Mouse (Mus musculus): ENCODE results near the gene Bpnt1. TPM values are rescaled to one million over a fixed set of nuclear protein-coding genes. Genes with fewer than 3 reads are reported as not detected.
A peak's percentile ranks its signal among the peaks of the same experiment; 100 is the strongest.

Gene Bpnt1
- polyA plus RNA-seq, 1 experiment from 2014 or later, result 108 TPM

DNA sequence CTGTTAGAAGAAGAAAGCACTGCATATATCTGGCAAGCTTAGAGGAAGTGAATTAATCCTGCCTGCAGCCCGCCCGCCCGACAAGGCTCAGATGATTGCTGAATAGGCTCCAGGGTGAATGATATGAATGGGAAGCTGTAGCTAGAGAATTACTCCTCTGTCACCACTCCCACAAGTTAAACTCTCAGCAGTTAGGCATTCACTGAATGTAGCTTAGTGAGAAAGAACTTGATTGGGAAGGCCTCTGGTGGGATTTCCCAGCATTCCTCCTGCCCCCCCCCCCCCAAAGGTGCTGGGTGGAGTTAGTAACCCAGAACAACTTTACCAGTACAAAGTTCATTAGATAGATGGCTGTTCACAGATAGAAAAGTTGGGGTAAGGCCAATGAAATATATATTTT is 4.6 kb downstream of the Bpnt1 start:
- H3K9me3 ChIP-seq (replicated peaks; ENCODE audit: low read length), result no peaks in the 10 kb centered on the region
- no peak overlapping the region for H3K27ac ChIP-seq
- 57% methylated on average over 3 of the region's 3 CpGs for WGBS
- H3K9ac ChIP-seq (ENCODE audit: low read depth, low read length), result no peak overlapping the region
- peaks cover 13% of the 10 kb centered on the region for H3K36me3 ChIP-seq (ENCODE audit: insufficient read depth, low read length)
- TF ChIP-seq CTCF (IDR thresholded peaks at IDR 0.05; ENCODE audit: low read depth), result no peak
- no peak overlapping the region for H3K4me3 ChIP-seq (replicated peaks; ENCODE audit: low read depth, low read length)
- no peaks in the 10 kb centered on the region for H3K27me3 ChIP-seq (ENCODE audit: insufficient read depth, low read length)
- ATAC-seq (replicated peaks; ENCODE audit: low FRiP score, low read depth) (no peak), DNase-seq (ENCODE audit: low spot score) (peak; percentile 12)
- peaks cover 10% of the 10 kb centered on the region; the same call in 1 of the 2 replicates for H3K4me1 ChIP-seq (replicated peaks; ENCODE audit: insufficient read depth, low read length)
- no peak overlapping the region for H3K4me2 ChIP-seq (ENCODE audit: low read length)

DNA sequence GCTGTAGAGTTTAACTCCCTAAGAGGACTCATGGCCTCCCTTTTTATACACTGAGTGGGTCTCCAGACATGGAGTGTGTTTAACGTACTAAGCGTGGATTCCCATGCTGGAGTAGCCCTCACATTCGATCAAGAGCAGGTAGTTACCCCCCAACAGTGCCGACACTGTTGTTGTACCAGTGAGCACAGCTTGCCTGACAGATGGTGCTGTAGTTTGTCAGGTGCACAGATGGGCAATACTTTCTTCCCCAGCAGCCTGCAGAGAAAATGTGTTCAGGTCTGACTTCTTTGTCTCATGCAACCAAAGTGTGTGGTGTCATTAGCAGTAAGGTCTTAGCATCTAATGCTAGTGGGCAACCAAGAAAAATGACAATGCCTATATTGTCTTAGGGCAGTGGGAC is 10.5 kb downstream of the Bpnt1 start:
- H3K27me3 ChIP-seq (ENCODE audit: insufficient read depth, low read length), result no peaks in the 10 kb centered on the region
- H3K36me3 ChIP-seq (ENCODE audit: insufficient read depth, low read length), result peaks cover 51% of the 10 kb centered on the region
- H3K4me1 ChIP-seq (replicated peaks; ENCODE audit: insufficient read depth, low read length), result no peaks in the 10 kb centered on the region
- 96% methylated on average over 4 of the region's 4 CpGs for WGBS
- ATAC-seq (replicated peaks; ENCODE audit: low FRiP score, low read depth) (no peak), DNase-seq (ENCODE audit: low spot score) (no peak)
- no peak overlapping the region for H3K27ac ChIP-seq
- no peak overlapping the region for H3K4me2 ChIP-seq (ENCODE audit: low read length)
- no peak overlapping the region for H3K9ac ChIP-seq (ENCODE audit: low read depth, low read length)
- H3K4me3 ChIP-seq (replicated peaks; ENCODE audit: low read depth, low read length), result no peak overlapping the region
- H3K9me3 ChIP-seq (replicated peaks; ENCODE audit: low read length), result no peaks in the 10 kb centered on the region
- TF ChIP-seq CTCF (IDR thresholded peaks at IDR 0.05; ENCODE audit: low read depth), result no peak

DNA sequence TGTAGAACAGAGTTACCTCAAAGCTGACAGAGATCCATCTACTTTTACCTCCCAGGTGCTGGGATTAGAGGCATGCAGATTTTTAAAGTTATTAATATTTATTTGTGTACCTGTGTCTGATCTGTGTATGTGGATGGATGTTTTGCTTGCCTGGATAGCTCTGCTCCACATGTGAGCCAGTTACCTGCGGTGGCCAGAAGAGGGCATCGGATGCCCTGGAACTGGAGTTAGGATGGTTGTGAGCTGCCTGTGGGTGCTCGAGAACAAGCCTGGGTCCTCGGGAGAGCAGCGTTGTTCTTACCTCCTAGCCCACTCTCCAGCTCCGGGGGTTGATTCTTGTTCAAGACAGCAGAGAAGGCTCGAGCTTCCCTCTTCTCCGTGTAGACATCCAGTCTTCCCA is 11.5 kb downstream of the Bpnt1 start:
- Histone ChIP-seq H3K36me3 (ENCODE audit: insufficient read depth, low read length) (peaks cover 55% of the 10 kb centered on the region), H3K4me3 (replicated peaks; ENCODE audit: low read depth, low read length) (no peak overlapping the region), H3K27me3 (ENCODE audit: insufficient read depth, low read length) (no peaks in the 10 kb centered on the region), H3K9me3 (replicated peaks; ENCODE audit: low read length) (no peaks in the 10 kb centered on the region), H3K9ac (ENCODE audit: low read depth, low read length) (no peak overlapping the region), H3K27ac (no peak overlapping the region), H3K4me1 (replicated peaks; ENCODE audit: insufficient read depth, low read length) (no peaks in the 10 kb centered on the region), H3K4me2 (ENCODE audit: low read length) (no peak overlapping the region)
- TF ChIP-seq CTCF (IDR thresholded peaks at IDR 0.05; ENCODE audit: low read depth), result peak; percentile 43; the same call in 1 of the 2 replicates
- 87% methylated on average over 8 of the region's 8 CpGs for WGBS
- DNase-seq (ENCODE audit: low spot score) (no peak), ATAC-seq (replicated peaks; ENCODE audit: low FRiP score, low read depth) (no peak)

DNA sequence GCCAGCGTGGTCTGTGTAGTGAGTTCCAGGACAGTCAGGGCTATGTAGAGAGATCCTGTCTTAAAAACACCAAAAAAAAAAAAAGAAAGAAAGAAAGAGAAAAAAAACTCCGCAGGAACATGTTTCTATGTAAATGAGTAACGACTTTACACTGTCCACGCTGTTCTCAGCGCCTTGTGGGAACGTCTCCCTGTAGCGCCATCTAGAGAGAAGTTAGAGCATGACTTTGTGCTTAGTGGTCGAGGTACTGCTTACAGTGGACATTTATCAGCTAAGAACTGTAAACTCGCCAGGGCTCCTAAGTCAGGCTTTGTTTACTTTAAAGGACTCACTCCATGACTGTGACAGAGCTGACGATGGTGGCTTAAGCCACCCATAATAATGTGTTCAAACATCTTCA is 14.2 kb downstream of the Bpnt1 start:
- Histone ChIP-seq H3K36me3 (ENCODE audit: insufficient read depth, low read length) (peaks cover 60% of the 10 kb centered on the region), H3K27ac (no peak overlapping the region), H3K4me1 (replicated peaks; ENCODE audit: insufficient read depth, low read length) (no peaks in the 10 kb centered on the region), H3K4me3 (replicated peaks; ENCODE audit: low read depth, low read length) (no peak overlapping the region), H3K9ac (ENCODE audit: low read depth, low read length) (no peak overlapping the region), H3K9me3 (replicated peaks; ENCODE audit: low read length) (no peaks in the 10 kb centered on the region), H3K27me3 (ENCODE audit: insufficient read depth, low read length) (no peaks in the 10 kb centered on the region), H3K4me2 (ENCODE audit: low read length) (no peak overlapping the region)
- TF ChIP-seq CTCF (IDR thresholded peaks at IDR 0.05; ENCODE audit: low read depth), result peak; percentile 43
- WGBS, result 72% methylated on average over 10 of the region's 10 CpGs
- peak; percentile 23 for DNase-seq (ENCODE audit: low spot score)
- no peak for ATAC-seq (replicated peaks; ENCODE audit: low FRiP score, low read depth)

DNA sequence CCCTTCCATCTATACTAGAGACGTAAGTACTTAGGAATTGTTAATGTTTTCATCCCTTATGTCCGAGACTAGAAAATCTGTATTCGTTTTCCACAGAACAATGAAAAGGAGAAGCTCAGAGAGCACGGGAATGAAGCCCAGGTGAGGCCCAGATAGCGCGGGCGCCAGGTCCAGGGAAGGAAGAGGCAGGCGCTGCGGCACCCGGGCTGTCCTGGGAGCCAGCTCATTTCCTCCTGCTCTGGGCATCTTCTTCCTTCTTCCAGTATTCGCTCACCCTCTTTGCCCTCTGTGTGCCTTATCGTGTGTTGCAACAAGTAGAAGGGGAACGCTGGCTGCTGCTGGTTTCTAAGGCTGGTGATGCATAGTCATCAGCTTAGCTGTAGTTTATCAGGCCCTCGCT is 17.8 kb downstream of the Bpnt1 start:
- Histone ChIP-seq H3K36me3 (ENCODE audit: insufficient read depth, low read length) (peaks cover 53% of the 10 kb centered on the region), H3K27me3 (ENCODE audit: insufficient read depth, low read length) (no peaks in the 10 kb centered on the region), H3K9ac (ENCODE audit: low read depth, low read length) (no peak overlapping the region), H3K4me1 (replicated peaks; ENCODE audit: insufficient read depth, low read length) (no peaks in the 10 kb centered on the region), H3K4me3 (replicated peaks; ENCODE audit: low read depth, low read length) (no peak overlapping the region), H3K9me3 (replicated peaks; ENCODE audit: low read length) (no peaks in the 10 kb centered on the region), H3K4me2 (ENCODE audit: low read length) (no peak overlapping the region), H3K27ac (no peak overlapping the region)
- no peak for DNase-seq (ENCODE audit: low spot score)
- 92% methylated on average over 14 of the region's 14 CpGs for WGBS
- ATAC-seq (replicated peaks; ENCODE audit: low FRiP score, low read depth), result no peak
- no peak for TF ChIP-seq CTCF (IDR thresholded peaks at IDR 0.05; ENCODE audit: low read depth)

DNA sequence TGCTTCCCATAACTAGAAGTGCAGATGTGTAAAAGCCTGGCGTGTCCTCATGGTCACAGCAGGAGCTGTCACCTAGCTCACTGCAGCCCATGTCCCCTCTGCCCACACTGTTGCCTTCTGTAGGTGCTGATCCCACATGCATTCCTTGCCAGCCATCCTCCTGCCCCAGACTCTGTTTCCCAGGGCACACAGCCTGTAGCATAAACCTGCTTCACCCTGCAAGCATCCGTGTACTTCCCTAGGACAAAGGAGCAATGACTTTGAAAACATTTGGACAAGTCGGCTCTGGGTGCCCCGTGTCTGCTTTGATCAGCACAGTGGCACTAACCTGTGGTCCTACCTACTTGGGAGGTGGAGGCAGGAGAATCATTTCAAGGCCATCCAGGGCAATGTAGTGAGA is 18.7 kb downstream of the Bpnt1 start:
- H3K36me3 ChIP-seq (ENCODE audit: insufficient read depth, low read length), result peaks cover 49% of the 10 kb centered on the region
- ATAC-seq (replicated peaks; ENCODE audit: low FRiP score, low read depth) (no peak), DNase-seq (ENCODE audit: low spot score) (no peak)
- no peak overlapping the region for H3K4me3 ChIP-seq (replicated peaks; ENCODE audit: low read depth, low read length)
- H3K4me2 ChIP-seq (ENCODE audit: low read length), result no peak overlapping the region
- H3K9ac ChIP-seq (ENCODE audit: low read depth, low read length), result no peak overlapping the region
- no peaks in the 10 kb centered on the region for H3K4me1 ChIP-seq (replicated peaks; ENCODE audit: insufficient read depth, low read length)
- 94% methylated on average over 4 of the region's 4 CpGs for WGBS
- no peak for TF ChIP-seq CTCF (IDR thresholded peaks at IDR 0.05; ENCODE audit: low read depth)
- no peak overlapping the region for H3K27ac ChIP-seq
- H3K27me3 ChIP-seq (ENCODE audit: insufficient read depth, low read length), result no peaks in the 10 kb centered on the region
- H3K9me3 ChIP-seq (replicated peaks; ENCODE audit: low read length), result no peaks in the 10 kb centered on the region

DNA sequence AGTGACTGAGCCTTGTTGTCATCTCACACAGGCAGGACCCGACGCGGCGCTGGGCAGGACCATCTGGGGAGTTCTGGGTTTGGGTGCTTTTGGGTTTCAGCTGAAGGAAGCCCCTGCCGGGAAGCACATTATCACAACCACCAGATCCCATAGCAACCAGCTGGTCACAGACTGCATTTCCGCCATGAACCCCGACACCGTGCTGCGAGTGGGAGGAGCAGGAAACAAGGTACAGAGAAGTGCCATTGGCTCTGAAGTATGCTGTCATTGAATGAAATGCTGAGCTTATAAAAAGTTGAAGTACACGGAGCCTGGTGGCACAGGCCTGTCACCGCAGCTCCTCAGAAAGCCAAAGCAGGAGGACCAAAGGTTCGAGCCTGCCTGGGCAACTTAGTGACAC is 20.2 kb downstream of the Bpnt1 start:
- H3K9ac ChIP-seq (ENCODE audit: low read depth, low read length), result no peak overlapping the region
- H3K36me3 ChIP-seq (ENCODE audit: insufficient read depth, low read length), result peaks cover 47% of the 10 kb centered on the region
- TF ChIP-seq CTCF (IDR thresholded peaks at IDR 0.05; ENCODE audit: low read depth), result no peak
- WGBS, result 89% methylated on average over 12 of the region's 12 CpGs
- H3K27me3 ChIP-seq (ENCODE audit: insufficient read depth, low read length), result no peaks in the 10 kb centered on the region
- no peak overlapping the region for H3K4me3 ChIP-seq (replicated peaks; ENCODE audit: low read depth, low read length)
- no peak overlapping the region for H3K4me2 ChIP-seq (ENCODE audit: low read length)
- no peak for DNase-seq (ENCODE audit: low spot score)
- no peaks in the 10 kb centered on the region for H3K4me1 ChIP-seq (replicated peaks; ENCODE audit: insufficient read depth, low read length)
- H3K9me3 ChIP-seq (replicated peaks; ENCODE audit: low read length), result no peaks in the 10 kb centered on the region
- ATAC-seq (replicated peaks; ENCODE audit: low FRiP score, low read depth), result no peak
- H3K27ac ChIP-seq, result no peak overlapping the region

Data from kidney, postnatal 0 days (tissue).